Comparison of ENCODE assay signal across 14 mouse cellular contexts in the genomic region with DNA sequence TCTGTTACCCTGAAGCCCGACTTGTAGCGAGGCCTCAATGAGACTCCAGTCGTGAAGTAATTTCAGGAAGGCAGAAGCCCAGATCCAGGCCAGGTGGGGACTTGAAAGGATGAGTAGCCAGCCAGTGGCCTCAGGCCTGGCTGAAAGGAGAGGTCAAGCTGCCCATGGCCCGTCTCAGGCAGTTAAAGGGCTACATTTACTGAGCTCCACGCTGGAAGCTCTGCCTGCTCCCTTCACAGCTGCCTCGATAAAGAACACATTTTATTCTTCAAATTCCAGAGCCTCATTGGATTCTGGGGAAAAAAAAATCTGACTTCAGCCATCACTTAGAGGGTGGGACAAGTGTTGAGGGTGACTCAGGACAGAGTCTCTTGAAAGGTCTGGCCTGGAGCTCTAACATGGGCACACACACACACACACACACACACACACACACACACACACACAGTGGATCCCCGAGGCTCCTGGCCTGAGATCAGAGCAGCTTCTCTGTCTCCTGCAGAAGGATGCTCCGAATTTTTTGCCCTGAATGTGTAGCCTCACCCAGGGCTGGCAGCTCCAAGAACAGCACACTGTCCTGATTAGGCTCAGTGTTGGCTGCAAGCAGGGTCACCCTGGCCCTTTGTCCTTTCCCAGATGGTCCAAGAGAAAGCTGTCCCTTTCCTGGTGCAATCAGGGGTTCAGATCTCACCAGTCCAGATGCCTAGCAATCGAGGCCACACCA. TPM values are rescaled to one million over a fixed set of nuclear protein-coding genes. Genes with fewer than 3 reads are reported as not detected.
DNase-seq lines count a peak whose midpoint lies in the region; ATAC-seq lines count a peak whose summit lies in the region.
"Had no signal": no experiment of that assay in that cellular context is flagged by ENCODE, and none has a peak within 500 bp of the region (broad histone marks: within the 10 kb centered on the region; RNA-seq: fewer than 3 reads in every experiment).

No protein-coding gene starts in this region.

- no peaks in the 10 kb centered on the region for H3K9me3 ChIP-seq in limb, embryonic 10.5 days (replicated peaks)
- H3K9me3 ChIP-seq: liver, embryonic 13.5 days had no signal

- ATAC-seq in megakaryocyte, adult 5-6 weeks (ENCODE audit: poor library complexity, severe bottlenecking): no peak
- ATAC-seq: forebrain, postnatal 0 days had no signal

- H3K27me3 ChIP-seq in limb, embryonic 10.5 days (ENCODE audit: low read depth, poor library complexity, severe bottlenecking): no peaks in the 10 kb centered on the region
- H3K27me3 ChIP-seq: liver, embryonic 13.5 days had no signal

- H3K36me3 ChIP-seq in limb, embryonic 10.5 days: no peaks in the 10 kb centered on the region
- H3K36me3 ChIP-seq: liver, embryonic 13.5 days had no signal

- peak; percentile 90 for DNase-seq in heart, adult 11 months
- no peak for DNase-seq in heart, postnatal 25 days (ENCODE audit: low spot score)
- peak; percentile 30 for DNase-seq in lung, postnatal 10 days
- no peak for DNase-seq in lung, postnatal 25 days (ENCODE audit: low spot score)
- DNase-seq in NIH3T3 (ENCODE audit: low read depth): peak; percentile 32
- DNase-seq in limb, embryonic 10.5 days (ENCODE audit: low spot score): no peak
- DNase-seq in kidney, adult 11 months: no peak
- DNase-seq: cerebellum, adult 9-10 months; forebrain, postnatal 0 days; left cerebral cortex, postnatal 4 days; liver, embryonic 13.5 days; thymus, postnatal 36 days had no signal

- H3K4me3 ChIP-seq in limb, embryonic 10.5 days: no peak overlapping the region
- H3K4me3 ChIP-seq: heart, adult 2 months; liver, embryonic 13.5 days had no signal

- H3K4me1 ChIP-seq in limb, embryonic 10.5 days: peaks cover 37% of the 10 kb centered on the region

- WGBS in limb, embryonic 10.5 days: 58% methylated on average over 9 of the region's 9 CpGs

- intact Hi-C loops in heart, postnatal 25 days (cut with DNase I): no loop called here

- H3K27ac ChIP-seq in limb, embryonic 10.5 days: peak overlapping the region; percentile 34; the same call in 1 of the 2 replicates
- H3K27ac ChIP-seq: heart, adult 2 months; liver, embryonic 13.5 days had no signal

RNA-seq across cellular contexts. Expression of a gene that starts 53.0 kb away (rescaled TPM):
- 10 to 100 TPM; 11.6 to 21.6 TPM for total RNA-seq in heart, postnatal 25 days (2021)
- polyA plus RNA-seq in limb, embryonic 10.5 days (2016; fragmentation: Nextera tagmentation; extraction: Ambion mirVana): 14.3 and 18.6 TPM in 2 replicates
- 2.6 and 4.4 TPM in 2 replicates for total RNA-seq in megakaryocyte, adult 5-6 weeks (2015)
- 8.7 and 11.2 TPM in 2 replicates for total RNA-seq in megakaryocyte, adult 5-6 weeks (2017)

Comparison
In these comparisons a context has a peak if more than half of its experiments do, and no peak if none do; other contexts are left out.
1. DNase-seq: peak in heart, adult 11 months (single experiment), lung, postnatal 10 days (single experiment) and NIH3T3 (single experiment); none in heart, postnatal 25 days (single experiment), lung, postnatal 25 days (single experiment), limb, embryonic 10.5 days (single experiment) and kidney, adult 11 months (single experiment).